Mouse (Mus musculus) liver, postnatal 0 days (tissue): ENCODE data around the gene Unc13c.

Experiments
- CTCF ChIP-seq: sonication (generic); IDR thresholded peaks from 2 replicates; pipeline ENCODE4 v1.5.1; 2016; ENCODE audit warnings: antibody characterized with exemption, low read depth
- EP300 ChIP-seq: IDR thresholded peaks from 2 replicates; pipeline ENCODE4 v1.6.1; 2016; ENCODE audit warnings: antibody characterized with exemption, low read depth, mild to moderate bottlenecking

DNA sequence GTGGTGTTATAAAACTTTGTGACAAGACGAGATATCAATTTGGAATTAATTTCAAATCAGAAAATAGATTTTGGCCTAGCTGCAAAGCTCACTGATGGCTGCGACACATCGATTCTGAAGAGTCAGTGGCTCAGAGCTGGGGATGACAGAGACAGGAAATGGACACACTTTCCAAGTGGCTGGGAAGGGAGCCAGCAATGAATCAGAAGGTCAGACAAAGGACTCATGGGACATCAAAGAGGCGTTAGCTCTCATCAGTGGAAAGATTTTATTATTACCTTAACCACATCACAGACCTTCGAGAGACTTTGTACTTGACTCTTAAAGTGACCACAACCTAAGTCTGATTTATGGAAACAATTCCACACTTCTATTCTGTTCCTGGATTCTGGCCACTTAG, 408.7 kb downstream of the Unc13c start:
- TF ChIP-seq CTCF (no peak), EP300 (no peak)
